Mouse (Mus musculus): ENCODE data around the gene Rbm19. TPM values are rescaled to one million over a fixed set of nuclear protein-coding genes. Genes with fewer than 3 reads are reported as not detected.

The Rbm19 gene
- polyA plus RNA-seq, 1 experiment = 8.3 TPM

DNA sequence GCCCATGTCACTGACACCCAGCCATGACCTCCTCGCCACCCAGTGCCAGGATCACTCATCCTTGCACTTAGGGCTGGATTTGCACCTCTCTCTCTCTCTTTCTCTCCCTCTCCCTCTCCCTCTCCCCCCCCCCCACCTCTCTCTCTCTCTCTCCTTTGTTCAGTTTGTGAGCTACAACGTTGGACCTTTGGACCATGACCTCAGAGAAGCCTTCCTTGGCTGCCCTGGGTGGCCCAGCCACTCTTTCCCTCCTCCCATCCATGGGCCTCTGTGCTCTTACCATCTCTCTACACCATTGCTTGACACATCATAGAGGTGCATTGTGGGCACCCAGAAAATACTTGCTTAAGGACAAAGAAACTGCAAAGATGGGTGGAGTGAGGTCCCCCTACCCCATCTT, 42.2 kb downstream of the Rbm19 start:
- no peak overlapping the region for H3K4me3 ChIP-seq (ENCODE audit: insufficient read depth, low read length)
- no peak overlapping the region for H3K27ac ChIP-seq (ENCODE audit: insufficient read depth, low read length)
- H3K4me1 ChIP-seq (ENCODE audit: control insufficient read depth, insufficient read depth, low read length) = 0 out of 2 replicates have a peak, but pooled peaks cover 1% of the 10 kb centered on the region
- TF ChIP-seq CTCF (IDR thresholded peaks at IDR 0.05; ENCODE audit: extremely low read depth, insufficient read depth, low read length) (no peak), POLR2A (IDR thresholded peaks at IDR 0.05; ENCODE audit: extremely low read depth, insufficient read depth, low read length) (no peak)

DNA sequence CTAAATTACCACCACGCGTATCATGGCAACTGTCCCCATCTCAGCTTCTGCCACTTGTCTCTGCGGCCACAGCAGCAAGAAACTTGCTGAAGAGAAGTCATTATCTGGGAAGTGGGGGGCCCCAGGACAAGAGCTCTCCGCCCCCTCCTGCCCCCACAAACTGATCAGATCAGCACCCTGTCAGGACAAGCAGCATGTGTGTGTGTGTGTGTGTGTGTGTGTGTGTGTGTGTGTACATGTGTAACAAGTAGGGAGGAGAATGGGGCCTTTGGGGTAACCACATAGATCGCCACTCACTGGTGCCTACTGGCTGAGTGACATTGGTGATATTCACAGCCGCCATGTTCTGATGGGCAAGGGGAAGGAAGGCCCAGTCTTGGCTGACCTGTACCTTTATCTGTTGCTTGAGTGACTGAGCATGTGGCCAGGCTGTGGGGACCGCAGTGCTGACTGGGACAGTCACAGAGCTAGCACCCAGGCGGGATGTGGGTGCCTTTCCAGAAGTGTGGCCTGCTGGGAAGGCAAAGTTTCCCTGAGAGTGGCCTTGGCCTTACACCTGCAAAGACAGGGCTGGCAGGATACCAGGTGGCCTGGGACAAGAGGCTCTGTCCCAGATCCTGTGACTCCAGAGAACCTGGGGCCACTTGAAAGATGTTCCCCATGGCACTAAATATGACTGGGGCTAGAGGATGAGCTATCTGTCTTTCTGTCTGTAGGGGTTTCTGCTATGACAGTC, 44.8 kb downstream of the Rbm19 start:
- Histone ChIP-seq H3K27ac (ENCODE audit: insufficient read depth, low read length) (no peak overlapping the region), H3K4me1 (ENCODE audit: control insufficient read depth, insufficient read depth, low read length) (0 out of 2 replicates have a peak, but pooled peaks cover 1% of the 10 kb centered on the region), H3K4me3 (ENCODE audit: insufficient read depth, low read length) (no peak overlapping the region)
- TF ChIP-seq CTCF (IDR thresholded peaks at IDR 0.05; ENCODE audit: extremely low read depth, insufficient read depth, low read length) (no peak), POLR2A (IDR thresholded peaks at IDR 0.05; ENCODE audit: extremely low read depth, insufficient read depth, low read length) (no peak)

DNA sequence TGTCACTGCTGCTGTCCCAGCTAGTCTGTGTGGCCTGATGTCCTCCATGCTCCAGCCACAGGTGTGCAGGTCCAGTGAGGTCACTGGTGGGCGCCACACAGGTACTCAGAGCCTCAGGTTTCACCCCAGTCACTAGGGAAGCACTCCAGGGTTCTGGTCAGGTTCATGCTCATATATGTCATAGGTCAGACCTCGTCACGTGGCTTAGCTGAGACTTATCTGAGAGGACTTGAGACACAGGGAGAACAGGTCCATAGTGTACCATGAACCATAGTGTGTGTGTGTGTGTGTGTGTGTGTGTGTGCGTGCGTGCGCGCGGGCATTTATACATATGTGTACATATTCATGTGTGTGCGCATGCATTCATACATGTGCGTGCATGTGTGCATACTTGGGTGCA, 46.4 kb downstream of the Rbm19 start:
- no peak overlapping the region for H3K4me3 ChIP-seq (ENCODE audit: insufficient read depth, low read length)
- no peak overlapping the region for H3K27ac ChIP-seq (ENCODE audit: insufficient read depth, low read length)
- TF ChIP-seq POLR2A (IDR thresholded peaks at IDR 0.05; ENCODE audit: extremely low read depth, insufficient read depth, low read length) (no peak), CTCF (IDR thresholded peaks at IDR 0.05; ENCODE audit: extremely low read depth, insufficient read depth, low read length) (no peak)
- H3K4me1 ChIP-seq (ENCODE audit: control insufficient read depth, insufficient read depth, low read length) = no peaks in the 10 kb centered on the region

DNA sequence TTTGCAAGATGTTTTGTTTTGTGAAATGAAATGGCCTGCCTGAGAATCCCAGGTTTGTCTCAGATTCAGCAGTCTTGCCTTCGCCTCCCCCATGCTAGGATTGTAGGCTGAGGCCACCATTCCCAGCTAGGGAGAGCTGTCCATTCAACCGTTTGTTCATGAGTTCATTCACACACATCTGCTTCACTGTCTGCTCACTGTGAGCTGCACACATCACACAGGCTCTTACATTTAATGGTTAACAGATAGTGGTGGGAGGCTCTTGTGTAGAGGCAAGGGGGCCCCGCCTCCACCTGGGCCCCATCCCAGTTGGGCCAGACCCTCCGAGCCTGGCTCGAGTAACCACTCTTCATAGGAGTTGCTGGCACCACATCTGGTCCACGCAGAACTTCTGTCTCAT, 47.2 kb downstream of the Rbm19 start:
- Histone ChIP-seq H3K27ac (ENCODE audit: insufficient read depth, low read length) (no peak overlapping the region), H3K4me3 (ENCODE audit: insufficient read depth, low read length) (no peak overlapping the region), H3K4me1 (ENCODE audit: control insufficient read depth, insufficient read depth, low read length) (no peaks in the 10 kb centered on the region)
- TF ChIP-seq CTCF (IDR thresholded peaks at IDR 0.05; ENCODE audit: extremely low read depth, insufficient read depth, low read length) = no peak
- no peak for TF ChIP-seq POLR2A (IDR thresholded peaks at IDR 0.05; ENCODE audit: extremely low read depth, insufficient read depth, low read length)

DNA sequence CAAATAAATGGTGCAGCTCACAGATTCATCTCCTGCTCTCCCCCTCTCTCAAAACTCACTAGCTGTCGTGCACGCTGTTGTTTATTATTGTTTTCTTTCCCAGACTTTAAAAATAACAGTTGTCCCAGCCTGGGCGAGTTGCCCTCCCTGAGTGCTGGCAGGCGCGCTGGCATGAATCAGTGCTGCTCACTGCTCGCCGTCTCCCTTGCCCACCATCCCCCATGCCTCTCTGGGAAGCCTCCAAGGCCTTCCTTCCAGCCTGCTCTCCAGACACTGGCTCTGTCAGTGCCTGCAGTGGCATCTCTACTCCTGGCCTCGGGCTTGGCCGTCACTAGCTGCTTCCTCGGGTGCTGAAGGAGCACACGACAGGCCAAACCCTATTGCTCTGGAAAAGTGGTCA, 48.2 kb downstream of the Rbm19 start:
- TF ChIP-seq CTCF (IDR thresholded peaks at IDR 0.05; ENCODE audit: extremely low read depth, insufficient read depth, low read length) (no peak), POLR2A (IDR thresholded peaks at IDR 0.05; ENCODE audit: extremely low read depth, insufficient read depth, low read length) (no peak)
- no peaks in the 10 kb centered on the region for H3K4me1 ChIP-seq (ENCODE audit: control insufficient read depth, insufficient read depth, low read length)
- no peak overlapping the region for H3K4me3 ChIP-seq (ENCODE audit: insufficient read depth, low read length)
- H3K27ac ChIP-seq (ENCODE audit: insufficient read depth, low read length) = no peak overlapping the region

DNA sequence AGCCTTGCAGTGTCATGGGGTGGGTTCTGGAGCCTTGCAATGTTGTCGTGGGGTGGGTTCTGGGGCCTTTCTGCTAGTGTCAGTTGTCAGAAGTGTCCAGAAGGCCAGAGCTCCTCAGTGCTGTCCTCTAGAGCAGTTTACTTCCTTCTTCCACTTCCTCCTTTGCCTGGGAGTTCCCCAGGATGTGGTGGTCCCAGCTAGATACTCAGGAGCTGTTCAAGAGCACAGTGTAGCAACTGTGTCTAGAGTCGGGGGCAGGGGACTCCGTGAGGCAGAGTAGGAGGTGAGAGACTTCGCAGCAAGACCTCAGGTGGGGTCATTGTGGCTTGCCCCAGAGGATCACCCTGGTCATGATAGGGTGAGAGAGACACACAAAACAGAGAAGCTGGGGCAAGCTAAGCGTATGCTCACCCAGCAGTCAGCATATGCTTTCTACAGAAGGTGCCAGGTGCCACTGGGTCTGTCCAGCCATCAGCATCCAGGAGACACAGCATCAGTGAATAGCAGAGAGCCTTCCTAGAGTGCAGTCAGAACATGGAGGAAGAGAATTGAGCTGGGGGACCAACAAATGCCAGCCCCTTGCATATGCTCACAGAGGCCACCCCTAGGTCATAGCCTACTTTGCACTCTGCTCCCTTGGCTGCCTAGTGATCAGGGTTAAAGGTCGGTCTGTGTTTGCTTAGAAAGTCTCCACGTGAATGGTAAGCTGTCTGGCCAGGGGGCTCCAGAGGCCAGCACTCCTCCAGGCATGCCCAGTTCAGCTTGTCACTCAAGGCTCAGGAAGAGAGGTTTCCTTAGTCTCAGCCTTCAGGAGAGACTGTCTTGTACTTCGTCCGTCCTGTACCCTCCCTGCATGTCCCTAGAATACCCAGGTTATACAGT, 49.0 kb downstream of the Rbm19 start:
- TF ChIP-seq CTCF (IDR thresholded peaks at IDR 0.05; ENCODE audit: extremely low read depth, insufficient read depth, low read length) = no peak
- no peak for TF ChIP-seq POLR2A (IDR thresholded peaks at IDR 0.05; ENCODE audit: extremely low read depth, insufficient read depth, low read length)
- no peaks in the 10 kb centered on the region for H3K4me1 ChIP-seq (ENCODE audit: control insufficient read depth, insufficient read depth, low read length)
- H3K27ac ChIP-seq (ENCODE audit: insufficient read depth, low read length) = no peak overlapping the region
- no peak overlapping the region for H3K4me3 ChIP-seq (ENCODE audit: insufficient read depth, low read length)

DNA sequence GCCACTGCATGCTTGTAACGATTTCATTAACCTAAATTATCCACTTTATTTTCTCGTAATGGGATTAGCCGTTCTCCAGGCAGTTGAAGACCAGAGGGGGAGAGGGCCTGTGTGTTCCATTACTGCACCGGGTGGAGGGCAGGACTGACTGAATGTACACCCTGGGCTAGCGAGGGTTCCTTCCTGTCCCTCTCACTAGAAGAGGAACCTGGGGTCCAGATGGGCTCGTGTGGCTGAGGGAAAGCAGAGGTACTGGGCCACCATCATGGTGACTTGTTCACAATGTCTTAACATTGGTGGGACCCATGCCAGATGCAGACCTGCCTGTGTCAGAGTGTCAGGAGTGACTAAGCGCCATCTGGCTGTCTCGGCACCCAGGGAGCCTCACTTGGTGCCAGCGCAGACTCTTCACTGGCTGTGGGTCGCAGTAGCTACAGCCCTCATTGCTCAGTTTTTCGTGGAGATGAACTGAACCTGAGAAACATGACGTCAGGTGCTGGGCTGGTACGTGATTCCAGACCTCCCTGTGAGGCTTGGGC, 51.6 kb downstream of the Rbm19 start:
- Histone ChIP-seq H3K4me1 (ENCODE audit: control insufficient read depth, insufficient read depth, low read length) (no peaks in the 10 kb centered on the region), H3K4me3 (ENCODE audit: insufficient read depth, low read length) (no peak overlapping the region), H3K27ac (ENCODE audit: insufficient read depth, low read length) (no peak overlapping the region)
- TF ChIP-seq CTCF (IDR thresholded peaks at IDR 0.05; ENCODE audit: extremely low read depth, insufficient read depth, low read length) (no peak), POLR2A (IDR thresholded peaks at IDR 0.05; ENCODE audit: extremely low read depth, insufficient read depth, low read length) (no peak)

DNA sequence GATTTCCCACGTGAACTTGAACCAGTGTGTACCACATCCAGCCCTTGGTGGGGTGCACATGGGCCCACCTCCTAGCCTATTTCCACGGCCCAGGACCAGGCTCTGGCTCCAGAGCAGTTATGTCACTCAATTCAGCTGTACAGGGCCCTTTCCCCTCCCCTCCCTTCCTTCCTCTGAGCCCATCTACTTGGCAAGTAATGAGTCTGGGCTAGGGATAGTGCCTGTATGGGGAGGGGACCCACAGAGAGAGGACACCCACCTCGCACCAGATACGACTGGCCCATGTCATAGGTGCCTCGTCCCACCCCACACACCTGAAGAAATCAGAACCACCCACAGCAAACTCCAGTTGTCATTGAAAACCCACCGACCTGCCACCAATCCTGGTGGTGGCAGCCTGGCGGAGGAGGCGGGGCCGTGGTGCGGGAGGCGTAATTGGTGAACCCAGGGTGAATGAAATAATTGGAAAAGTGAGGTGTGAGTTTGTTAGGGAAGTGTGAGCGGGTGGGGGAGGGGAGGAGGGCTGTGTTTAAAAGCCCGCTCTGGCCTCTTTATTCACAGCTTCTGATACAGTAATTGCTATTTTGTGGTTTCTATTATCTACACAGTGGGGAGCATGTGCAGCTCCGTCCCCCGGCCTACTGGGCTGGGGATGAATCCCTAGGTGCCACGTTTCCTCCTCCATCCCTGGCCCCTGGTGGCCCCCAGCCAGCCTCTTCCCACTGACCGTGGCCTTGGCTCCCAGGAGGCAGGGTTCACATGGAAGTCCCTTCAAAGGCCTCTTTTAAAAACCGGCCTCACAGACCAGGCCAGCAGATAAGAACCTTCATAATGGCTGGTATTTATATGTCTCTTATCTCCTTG, 55.8 kb downstream of the Rbm19 start:
- TF ChIP-seq CTCF (IDR thresholded peaks at IDR 0.05; ENCODE audit: extremely low read depth, insufficient read depth, low read length) (no peak), POLR2A (IDR thresholded peaks at IDR 0.05; ENCODE audit: extremely low read depth, insufficient read depth, low read length) (no peak)
- H3K27ac ChIP-seq (ENCODE audit: insufficient read depth, low read length) = no peak overlapping the region
- H3K4me1 ChIP-seq (ENCODE audit: control insufficient read depth, insufficient read depth, low read length) = no peaks in the 10 kb centered on the region
- H3K4me3 ChIP-seq (ENCODE audit: insufficient read depth, low read length) = no peak overlapping the region

DNA sequence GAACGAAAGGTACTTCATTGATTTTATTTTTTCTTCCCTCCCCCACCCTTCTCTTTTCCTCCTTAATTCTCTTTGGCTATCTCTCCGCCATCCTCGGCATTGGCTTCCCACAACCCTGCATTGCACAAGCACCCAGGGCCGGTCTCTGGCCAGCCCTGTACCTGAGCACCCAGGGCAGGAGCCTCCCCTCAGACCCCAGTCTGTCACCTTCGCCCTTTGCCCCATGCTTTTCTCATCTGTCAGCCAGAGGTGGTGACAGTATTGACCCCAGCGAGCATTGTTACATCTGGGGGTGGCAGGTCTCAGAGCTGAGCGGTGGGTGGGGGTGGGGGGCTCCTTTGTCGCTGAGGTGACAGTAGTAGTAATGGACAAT, 56.5 kb downstream of the Rbm19 start:
- H3K4me3 ChIP-seq (ENCODE audit: insufficient read depth, low read length) = no peak overlapping the region
- no peak overlapping the region for H3K27ac ChIP-seq (ENCODE audit: insufficient read depth, low read length)
- TF ChIP-seq POLR2A (IDR thresholded peaks at IDR 0.05; ENCODE audit: extremely low read depth, insufficient read depth, low read length) = no peak
- TF ChIP-seq CTCF (IDR thresholded peaks at IDR 0.05; ENCODE audit: extremely low read depth, insufficient read depth, low read length) = no peak
- H3K4me1 ChIP-seq (ENCODE audit: control insufficient read depth, insufficient read depth, low read length) = no peaks in the 10 kb centered on the region
